ENCODE assay signal across 7 mouse cellular contexts in the genomic region with DNA sequence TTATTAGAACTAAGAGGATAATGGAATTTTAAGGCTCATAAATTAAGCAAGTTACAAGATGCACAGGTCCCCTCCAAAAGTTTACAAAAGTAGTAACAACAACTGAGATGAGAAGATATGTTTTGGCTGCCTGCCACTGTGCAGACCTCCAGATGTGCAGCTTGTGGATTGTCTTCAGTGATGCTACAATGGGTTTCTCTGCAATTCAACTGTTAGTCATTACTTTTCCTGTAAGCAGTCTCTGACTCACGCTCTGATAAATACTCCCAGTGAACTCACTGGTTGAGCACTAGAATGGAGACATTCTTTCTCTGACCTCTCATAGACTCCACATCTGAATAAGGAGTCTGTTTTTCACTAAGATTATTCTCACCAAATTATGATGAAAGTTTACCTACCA.
"Had no signal": no experiment of that assay in that cellular context is flagged by ENCODE, and none has a peak within 500 bp of the region (broad histone marks: within the 10 kb centered on the region; RNA-seq: fewer than 3 reads in every experiment).

No protein-coding gene starts in this region.

- DNase-seq: kidney, adult 9 months; kidney, postnatal 36 days; lung, adult 18-20 months; midbrain, embryonic 14.5 days; retina, postnatal 1 day; right cerebral cortex, postnatal 4 days; thymus, postnatal 4 days had no signal
